Mouse (Mus musculus) cerebellum, adult 11 months (tissue): ENCODE results near the gene Epx.
"Not testable (repeated sequence)": the region's sequence is repeated elsewhere in the genome, so short reads cannot be mapped to it uniquely, and the experiment has no call there.

Source experiments
- DNase-seq: peaks from one replicate; pipeline ENCODE4 v3.0.0; 2022

Gene Epx

DNA sequence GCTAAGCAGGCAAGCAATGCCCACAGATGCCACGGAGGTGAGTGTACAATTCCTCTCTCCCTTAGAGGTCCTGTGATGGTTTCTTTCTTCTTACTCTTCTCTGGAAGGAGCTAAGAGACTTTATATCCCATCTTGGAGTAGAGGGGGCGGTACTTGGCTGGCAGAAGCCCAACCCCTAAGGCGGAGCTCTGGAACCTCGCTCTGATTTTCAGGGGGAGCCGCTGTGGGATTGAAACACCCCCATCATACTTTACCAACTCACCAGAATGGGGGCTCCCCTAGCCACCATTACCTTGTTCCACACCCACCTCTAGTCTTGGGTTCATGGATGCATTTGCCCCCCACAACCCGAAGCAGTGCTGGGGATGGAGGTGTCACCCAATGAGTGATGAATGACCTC, at the start of gene Epx:
Gene Epx (minus strand): TSS at position 101 of the 400 bp plus-strand sequence.
- no peak for DNase-seq

GRCm38 (mm10) chr11:87920966-87921365, 45.6 kb upstream of the Epx start, which contains the start of gene Olfr464:
Gene Olfr464, minus strand, starts transcription at chr11:87920967.
- DNase-seq, result no peak

DNA sequence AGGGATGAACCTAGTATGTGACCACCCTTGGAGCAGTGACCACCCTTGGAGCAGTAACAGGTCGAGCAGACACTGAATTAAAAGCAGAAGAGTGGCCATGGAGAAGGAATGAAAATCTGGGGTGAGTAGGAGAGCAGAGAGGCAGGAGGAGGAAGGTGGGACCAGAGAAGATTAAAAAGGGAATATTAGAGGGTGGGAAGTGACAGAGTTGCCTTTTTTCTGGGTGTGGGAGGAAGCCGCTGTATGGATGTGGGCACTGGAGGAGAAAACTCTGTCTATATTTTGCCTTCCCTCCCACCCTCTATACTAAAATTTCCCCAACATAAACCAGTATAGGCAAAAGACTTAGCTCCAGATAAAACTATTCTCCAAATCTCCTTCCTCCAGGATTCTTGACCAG, 45.0 kb upstream of the Epx start:
- no peak for DNase-seq

GRCm38 (mm10) chr11:87916005-87916404, 40.7 kb upstream of the Epx start:
- DNase-seq, result no peak

GRCm38 (mm10) chr11:87904331-87904730, 29.0 kb upstream of the Epx start:
- DNase-seq, result no peak

DNA sequence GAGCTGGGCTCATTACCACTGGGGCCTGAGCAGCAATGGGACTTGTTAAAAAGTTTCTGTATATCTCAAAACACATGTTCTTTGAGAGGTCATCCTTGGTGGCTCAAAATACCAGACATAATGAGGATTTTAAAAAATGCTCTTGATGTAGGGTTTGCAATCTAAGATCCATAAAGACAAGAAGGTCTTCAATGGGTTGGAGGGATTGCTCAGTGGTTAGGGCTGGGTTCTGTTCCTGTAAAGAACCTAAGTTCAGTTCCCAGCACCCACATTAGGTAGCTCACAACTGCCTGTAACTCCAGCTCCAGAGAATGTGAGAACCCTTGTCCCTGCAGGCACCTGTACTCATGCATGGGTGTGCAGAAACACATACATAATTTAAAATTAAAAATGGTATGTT, 22.0 kb upstream of the Epx start, which contains the start of gene Olfr463:
Gene Olfr463 (minus strand): TSS at position 101 of the 400 bp plus-strand sequence.
- DNase-seq, result no peak

- DNase-seq, result no peak
These were observed 16.8 kb upstream of the Epx start, which contains the start of gene Olfr462 for GRCm38 (mm10) chr11:87892168-87892567. Gene Olfr462, minus strand, starts transcription at chr11:87892268.

- no peak for DNase-seq
These were observed 9.5 kb upstream of the Epx start for GRCm38 (mm10) chr11:87884856-87885255.

GRCm38 (mm10) chr11:87883493-87883892, 8.2 kb upstream of the Epx start:
- no peak for DNase-seq

- no peak for DNase-seq
These were observed 6.4 kb upstream of the Epx start for GRCm38 (mm10) chr11:87881714-87882113.

GRCm38 (mm10) chr11:87879826-87880225, 4.5 kb upstream of the Epx start:
- DNase-seq, result no peak

DNA sequence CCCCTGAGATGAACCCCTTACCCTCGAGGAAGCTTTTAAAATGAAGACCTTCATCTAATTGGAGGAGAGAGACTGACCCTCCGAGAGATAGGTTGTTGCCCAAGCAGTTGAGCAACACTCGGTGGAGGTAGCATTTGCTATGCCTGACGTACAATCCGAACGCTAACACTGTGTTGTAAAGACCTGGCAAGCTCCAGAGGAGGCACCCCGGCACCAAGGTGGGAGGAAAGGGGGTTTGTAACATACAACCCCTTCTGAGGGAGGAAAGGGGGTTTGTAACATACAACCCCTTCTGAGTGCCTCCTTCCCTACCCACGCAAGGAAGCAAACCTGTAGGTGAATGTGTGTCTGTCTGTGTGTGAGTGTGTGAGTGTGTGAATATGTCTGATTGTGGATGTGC, 3.6 kb downstream of the Epx start:
- DNase-seq, result no peak

GRCm38 (mm10) chr11:87870096-87870495, 5.2 kb downstream of the Epx start:
- no peak for DNase-seq

- DNase-seq, result not testable (repeated sequence)
These were observed 8.4 kb downstream of the Epx start for GRCm38 (mm10) chr11:87866891-87867290.

DNA sequence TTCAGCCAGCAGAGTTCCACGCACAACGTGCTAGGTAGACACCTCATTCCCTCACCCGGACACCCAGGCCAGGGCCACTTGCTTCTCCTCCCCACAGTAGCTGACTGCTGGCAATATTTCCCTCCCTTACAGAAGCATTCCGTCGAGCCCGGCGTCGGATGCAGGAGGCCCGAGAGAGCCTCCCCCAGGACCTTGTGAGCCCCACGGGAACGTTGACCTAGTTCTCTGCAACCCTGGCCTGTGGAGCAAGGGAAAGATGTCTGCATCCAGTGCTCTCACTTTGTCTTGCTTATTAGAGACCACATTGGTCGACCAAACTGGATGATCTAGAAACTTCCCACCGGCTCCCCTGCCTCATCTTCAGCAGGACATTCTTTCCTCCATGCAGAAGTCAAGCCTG, 12.5 kb downstream of the Epx start:
- DNase-seq, result no peak

- DNase-seq, result no peak
These were observed 14.9 kb downstream of the Epx start for GRCm38 (mm10) chr11:87860426-87860825.

- DNase-seq, result no peak
These were observed 16.1 kb downstream of the Epx start for GRCm38 (mm10) chr11:87859273-87859672.

DNA sequence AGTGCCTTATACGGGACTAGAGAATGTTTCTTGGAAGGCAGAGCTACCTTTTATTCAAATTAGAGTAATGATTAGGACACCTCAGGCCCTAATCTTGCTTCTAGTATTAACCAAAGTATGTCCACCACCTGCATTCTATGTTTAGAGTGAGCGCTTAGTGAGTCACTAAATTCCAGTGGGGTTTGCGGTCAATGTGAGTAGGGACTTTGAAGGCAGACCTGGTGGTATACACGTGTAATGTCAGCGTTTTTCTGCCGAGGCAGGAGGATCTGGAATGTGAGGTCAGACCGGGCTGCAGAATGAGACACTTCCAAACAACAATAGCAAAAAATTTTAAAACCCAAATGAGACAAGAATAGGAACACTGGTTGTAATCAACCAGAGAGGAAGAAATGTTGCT, 20.8 kb downstream of the Epx start:
- DNase-seq, result no peak

GRCm38 (mm10) chr11:87853597-87853954, 21.8 kb downstream of the Epx start:
- no peak for DNase-seq

GRCm38 (mm10) chr11:87852690-87853596, 22.4 kb downstream of the Epx start, which contains the start of gene Mks1:
Gene Mks1, plus strand, starts transcription at chr11:87853215.
- DNase-seq, result peak; percentile 81

- no peak for DNase-seq
These were observed 27.5 kb downstream of the Epx start for GRCm38 (mm10) chr11:87847884-87848283.

DNA sequence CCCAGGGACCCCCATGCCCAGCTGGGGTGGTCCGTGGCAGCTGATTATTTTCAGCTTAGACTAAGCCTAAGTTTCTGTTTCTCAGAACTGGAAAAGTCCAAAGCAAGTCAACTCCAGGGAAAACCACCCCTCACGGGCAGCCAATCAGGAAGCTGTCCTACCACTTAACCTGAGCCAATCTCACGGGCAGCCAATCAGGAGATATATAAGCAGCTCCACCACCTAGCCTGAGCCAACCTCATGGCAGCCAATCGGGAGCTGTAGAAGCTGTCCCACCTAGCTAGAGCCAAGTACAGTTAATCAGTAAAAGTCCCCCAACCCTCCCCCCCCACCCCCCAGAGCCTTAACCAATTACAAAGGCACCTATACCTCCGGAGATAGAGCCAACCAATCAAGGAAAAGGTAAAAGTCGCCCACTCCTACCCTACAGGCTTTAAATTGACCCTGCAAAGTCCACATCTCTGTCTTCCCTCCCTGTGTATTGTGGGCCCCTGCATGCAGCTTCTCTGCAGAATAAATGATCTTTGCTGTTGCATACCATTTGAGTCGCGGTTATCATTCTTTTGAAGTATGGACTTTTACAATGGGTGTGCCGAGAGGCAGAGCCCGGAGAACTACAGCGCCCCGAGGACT, 28.3 kb downstream of the Epx start:
- no peak for DNase-seq

DNA sequence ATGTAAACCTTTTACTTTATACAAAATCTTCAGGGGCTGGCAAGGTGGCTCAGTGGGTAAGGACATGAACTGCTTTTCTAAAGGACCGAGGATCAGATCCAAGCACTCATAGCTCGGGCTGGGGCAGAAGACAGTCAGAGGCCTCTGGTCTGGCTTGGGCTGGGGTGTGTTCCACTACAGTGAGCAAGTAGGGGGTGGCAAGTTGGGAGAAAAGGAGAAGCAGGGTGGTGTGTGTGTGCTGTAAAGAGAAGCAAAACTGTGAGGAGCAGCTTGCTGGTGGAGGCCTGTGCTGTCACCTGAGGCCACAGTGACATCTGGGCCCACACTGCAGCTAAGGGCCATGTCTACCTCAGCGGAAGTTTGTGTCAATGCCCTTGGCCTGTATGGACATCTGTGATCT, 33.9 kb downstream of the Epx start:
- no peak for DNase-seq

GRCm38 (mm10) chr11:87840676-87841075, 34.7 kb downstream of the Epx start:
- no peak for DNase-seq
